Mouse (Mus musculus): ENCODE measurements around the gene Asgr1.
"Not testable (repeated sequence)": the region's sequence is repeated elsewhere in the genome, so short reads cannot be mapped to it uniquely, and the experiment has no call there.

Gene Asgr1

DNA sequence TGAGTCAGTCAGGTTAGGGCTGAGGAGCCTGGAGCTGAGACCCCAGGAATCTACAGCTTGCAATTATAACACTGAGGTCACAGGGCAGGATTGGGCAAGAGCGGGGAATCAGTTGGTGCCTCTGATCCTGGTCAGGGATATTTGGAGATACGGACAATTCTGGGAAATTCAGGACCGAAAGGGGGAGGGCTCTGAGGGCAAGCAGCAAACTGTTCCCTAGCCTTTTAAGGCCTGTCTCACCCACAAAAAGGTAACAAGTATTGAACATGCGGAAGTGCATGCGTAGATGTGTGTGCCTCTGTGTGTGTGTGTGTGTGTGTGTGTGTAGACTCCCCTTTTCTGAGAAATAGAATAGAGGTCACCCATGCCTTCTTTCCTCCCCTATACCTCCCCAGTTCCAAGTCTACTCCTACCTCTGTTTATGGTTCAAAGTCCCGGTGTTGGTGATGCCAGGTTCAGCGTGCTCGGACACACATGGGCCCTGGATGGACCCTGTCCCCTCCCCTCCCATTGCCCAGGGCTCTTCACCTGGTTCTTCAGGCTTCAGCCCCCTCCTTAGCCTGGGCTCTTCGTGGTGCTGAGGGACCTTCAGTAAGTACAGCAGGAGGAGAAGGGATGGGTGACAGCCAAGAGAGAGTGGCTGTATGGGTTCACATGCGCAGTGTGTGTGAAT, at the start of gene Asgr1:
Gene Asgr1 (plus strand): TSS at position 188 of the 673 bp plus-strand sequence.
- peak in 1 of 2 experiments; percentile 31 for DNase-seq

DNA sequence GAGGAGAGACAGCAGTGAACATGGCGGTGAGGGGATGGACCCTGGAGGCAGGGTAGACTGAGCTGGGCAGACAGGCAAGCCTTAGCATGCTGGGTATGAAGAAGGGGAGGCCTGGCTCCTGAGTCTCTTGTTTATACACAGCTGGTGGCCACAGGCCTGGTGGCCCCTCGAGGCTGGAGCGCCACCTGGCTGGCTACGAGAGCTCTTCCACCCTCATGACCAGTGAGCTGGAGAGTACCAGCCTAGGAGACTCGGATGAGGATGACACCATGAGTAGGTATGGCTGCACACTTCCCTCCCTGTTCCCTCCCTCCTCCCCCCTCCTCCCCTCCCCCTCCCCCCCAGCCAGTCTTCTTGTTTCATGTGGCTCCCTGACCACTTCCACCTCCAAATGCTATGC, 48.4 kb upstream of the Asgr1 start:
- peak in 1 of 2 experiments; percentile 63 for DNase-seq

DNA sequence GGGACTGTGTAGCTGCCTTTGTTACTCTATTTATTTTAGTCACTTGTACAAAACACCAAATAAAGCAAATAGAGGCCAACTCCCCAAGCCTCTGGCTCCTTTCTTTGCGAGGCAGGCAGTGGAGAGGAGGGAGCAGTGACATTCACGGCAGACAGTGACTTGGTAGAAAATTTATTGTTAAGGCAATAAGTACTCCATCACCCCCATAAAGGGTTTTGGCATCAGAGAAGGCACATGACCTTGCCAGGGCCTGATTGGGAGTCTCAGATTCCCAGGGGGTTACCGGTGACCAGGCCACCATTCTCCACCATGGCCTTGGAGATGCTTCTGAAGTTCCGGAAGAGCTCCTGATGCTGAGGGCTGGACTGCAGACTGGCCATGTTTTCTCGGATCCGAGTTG, 43.9 kb upstream of the Asgr1 start:
- no peak for DNase-seq

DNA sequence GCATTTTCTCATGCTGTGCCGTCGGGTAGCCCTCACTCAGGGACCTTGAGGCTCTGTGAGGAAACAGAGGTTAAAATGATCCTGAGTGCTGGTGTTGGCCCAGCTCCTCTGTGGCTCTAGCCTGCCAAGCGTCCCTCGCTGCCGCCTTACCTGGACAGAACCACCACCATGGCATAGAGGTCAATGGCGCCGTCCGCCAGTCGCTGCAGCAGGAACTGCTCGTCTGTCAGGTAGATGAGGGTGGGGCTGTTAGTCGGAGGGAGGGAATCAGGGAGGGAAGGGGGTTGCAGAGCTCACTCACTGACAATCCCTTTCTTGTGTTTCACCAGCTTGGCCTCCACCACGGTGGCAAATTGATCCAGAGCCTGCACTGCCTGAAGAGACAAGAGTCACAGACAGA, 43.3 kb upstream of the Asgr1 start:
- no peak for DNase-seq

DNA sequence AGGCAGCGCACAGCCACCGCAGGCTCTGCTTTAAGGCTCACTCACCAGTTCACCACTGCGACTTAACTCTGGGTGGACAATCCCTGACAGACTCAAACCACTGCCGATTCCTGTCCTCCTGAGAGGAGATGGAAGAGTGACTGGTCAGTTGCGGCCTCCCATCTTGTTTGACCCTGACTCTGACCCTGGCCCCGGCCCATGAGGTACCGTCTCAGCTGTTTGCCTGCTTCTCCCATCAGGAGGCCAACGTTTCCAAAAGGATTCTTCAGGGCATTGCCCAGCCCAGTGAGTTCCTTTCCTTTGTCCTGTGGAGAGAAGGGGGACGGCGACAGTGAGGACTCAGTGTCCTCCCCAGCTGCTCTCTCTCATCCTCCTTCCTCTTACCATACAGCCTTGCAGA, 42.9 kb upstream of the Asgr1 start:
- no peak for DNase-seq

DNA sequence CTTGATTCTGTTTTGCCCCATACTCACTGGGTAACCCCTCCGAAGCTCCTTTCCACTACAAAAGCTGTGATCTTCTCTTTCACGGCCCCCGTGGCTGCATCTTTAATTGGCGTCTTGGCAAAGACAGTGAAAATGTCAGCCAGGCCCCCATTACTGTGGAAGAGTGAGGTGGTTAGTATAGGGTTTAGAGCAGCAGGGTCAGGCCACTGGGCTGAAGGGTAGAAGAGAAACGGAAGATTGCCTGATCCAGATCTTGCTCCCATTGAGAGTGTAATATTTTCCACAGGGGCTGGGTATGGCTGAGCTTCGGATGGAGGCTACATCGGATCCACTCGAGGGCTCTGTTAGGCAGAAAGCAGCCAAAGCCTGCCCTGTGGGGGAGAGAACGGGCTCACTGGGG, 41.0 kb upstream of the Asgr1 start:
- no peak for DNase-seq

DNA sequence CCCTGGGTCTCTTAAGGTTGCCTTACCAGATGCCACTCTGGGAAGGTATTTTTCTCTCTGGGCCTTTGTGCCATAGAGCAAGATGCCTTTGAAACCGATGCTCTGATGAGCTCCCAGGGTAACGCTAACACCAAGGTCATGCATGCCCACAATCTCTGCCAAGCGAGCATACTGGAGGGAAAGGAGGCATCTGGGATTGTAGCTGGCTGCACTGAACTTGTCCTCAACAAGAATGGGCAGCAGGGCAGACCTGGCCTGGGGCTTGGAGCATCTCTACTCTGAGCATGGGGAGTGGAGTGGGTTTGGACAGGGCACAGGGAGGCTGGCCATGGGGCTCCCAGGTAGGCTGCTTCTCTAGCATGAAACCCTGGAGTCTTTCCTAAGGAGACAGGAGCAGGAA, 40.5 kb upstream of the Asgr1 start:
- no peak for DNase-seq

DNA sequence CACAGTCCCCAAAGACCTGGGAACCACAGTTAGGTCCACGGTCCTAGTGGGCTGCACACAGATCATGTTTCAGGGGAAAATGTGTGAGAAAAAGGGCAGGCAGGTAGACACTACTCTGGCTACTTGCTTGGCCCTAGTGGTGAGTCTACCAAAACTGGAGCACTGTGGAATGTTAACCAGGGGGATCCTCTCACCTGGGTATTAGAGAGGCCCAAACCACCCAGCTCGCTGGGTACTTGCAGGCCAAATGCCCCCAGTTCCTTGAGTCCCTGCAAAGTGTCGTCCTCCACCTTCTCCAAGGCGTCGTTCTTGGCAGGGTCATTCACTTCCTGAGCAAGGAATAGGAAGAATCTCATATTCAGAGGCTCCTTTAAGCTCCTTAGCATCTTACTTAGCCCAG, 39.8 kb upstream of the Asgr1 start:
- DNase-seq: no peak

DNA sequence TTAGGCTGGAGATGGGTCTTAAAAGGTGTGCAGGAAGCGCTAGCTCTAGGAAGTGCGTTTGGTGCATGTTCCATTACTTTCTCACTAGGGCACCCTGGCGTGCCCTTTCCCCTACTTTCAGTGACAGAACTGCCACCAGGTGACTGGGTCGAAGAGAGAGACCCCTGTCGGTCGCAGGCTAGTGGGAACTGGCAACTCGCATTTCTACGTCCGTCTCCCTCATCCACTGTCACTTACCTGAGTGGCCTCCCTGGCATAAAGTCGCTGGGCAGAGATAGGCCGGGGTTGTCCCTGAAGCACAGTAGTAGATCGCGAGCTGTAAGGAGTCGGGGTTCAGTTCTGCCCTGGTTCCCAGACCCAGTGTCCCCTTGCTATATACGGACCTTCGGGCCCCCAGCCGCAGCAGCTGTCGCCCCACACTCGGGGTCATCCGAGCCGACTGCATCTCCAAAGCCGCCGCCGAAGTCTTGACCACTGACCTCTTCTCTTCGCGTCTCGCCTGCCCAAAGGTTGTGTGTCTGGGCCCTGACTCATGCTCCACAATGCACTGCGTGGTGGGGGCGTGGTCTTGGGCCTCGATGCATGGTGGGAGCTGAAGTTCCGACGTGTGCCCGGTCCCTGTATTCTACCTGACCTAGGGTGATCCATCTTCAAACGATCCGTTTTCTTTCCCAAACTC, 38.9 kb upstream of the Asgr1 start, which contains the start of gene Acadvl:
Gene Acadvl (minus strand): TSS at position 532 of the 679 bp plus-strand sequence.
- DNase-seq: peak; percentile 90 to 94

DNA sequence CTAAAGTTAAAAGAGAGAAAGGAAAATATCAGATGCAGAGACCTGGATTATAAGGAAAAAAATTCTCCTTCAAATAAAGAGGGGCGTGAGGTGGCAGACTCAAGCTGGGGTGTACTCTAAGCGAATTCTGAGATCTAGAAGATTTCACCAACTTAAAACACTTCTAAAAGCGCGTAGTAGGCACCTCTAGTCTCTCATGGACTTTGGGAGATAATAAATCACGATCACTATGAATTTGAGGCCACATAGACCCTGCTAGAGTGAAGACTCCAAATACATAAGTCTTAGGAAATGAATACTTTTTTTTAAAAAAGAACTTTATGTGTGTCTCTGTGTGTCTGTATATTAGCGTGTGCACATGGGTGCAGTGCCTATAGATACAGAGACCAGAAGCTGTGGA, 38.2 kb upstream of the Asgr1 start:
- DNase-seq: no peak

DNA sequence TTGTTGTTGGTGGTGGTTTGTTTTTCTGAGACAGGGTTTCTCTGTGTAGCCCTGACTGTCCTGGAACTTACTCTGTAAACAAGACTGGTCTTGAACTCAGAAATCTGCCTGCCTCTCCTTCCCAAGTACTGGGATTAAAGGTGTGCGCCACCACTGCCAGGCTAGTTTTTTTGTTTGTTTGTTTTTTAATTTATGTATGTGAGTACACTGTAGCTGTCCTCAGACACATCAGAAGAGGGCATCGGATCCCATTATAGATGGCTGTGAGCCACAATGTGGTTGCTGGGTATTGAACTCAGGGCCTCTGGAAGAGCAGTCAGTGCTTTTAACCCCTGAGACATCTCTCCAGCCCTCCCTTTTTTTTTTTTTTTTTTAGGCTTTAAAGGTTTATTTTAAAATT, 37.7 kb upstream of the Asgr1 start:
- DNase-seq: not testable (repeated sequence)

DNA sequence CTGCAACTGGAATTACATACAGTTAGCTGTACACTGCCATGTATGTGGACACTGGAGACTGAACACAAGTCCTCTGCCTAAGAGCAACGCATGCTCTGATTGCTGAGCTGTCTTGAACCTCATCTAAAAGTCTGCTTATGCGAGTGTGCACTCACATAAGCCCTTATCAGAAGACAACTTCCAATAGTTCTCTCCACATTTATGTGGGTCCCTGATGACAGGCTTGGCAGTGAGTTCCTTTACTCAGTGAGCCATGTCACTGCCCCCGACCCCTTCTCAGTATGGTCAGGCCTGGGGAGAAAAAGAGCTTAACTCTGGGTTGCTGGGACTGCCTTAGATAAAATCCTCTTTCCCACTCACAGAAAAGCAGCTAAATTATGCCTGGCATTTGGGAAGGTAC, 37.2 kb upstream of the Asgr1 start, which contains the start of gene Dlg4:
Gene Dlg4 (plus strand): TSS at position 274 of the 400 bp plus-strand sequence.
- DNase-seq: no peak

DNA sequence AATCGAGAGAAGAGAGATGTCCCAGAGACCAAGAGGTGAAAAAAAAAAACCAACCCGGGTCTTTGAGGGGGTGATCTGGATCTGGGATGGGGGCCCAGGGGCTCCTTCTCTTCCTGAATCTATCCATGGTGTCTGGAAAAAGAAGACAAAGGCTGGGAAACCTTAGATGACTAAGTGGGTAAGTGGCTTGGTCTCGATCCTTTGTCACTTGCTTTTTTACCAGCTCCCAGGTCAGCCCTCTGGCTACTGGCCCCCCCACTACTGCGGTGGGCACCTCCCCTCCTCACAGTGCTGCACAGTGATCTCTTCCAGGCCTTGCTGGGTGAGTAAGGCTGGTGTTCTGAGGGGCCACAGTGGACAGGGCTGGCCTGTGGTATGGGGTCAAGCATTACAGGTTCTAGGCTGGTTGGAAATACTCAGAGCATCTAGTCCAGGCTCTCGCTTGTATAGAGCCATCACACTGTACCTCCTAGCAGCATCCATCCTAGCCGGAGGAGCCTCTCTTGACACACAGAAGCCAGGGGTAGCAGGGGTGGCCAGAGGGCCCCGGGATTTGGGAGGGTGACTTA, 36.6 kb upstream of the Asgr1 start:
- no peak for DNase-seq

DNA sequence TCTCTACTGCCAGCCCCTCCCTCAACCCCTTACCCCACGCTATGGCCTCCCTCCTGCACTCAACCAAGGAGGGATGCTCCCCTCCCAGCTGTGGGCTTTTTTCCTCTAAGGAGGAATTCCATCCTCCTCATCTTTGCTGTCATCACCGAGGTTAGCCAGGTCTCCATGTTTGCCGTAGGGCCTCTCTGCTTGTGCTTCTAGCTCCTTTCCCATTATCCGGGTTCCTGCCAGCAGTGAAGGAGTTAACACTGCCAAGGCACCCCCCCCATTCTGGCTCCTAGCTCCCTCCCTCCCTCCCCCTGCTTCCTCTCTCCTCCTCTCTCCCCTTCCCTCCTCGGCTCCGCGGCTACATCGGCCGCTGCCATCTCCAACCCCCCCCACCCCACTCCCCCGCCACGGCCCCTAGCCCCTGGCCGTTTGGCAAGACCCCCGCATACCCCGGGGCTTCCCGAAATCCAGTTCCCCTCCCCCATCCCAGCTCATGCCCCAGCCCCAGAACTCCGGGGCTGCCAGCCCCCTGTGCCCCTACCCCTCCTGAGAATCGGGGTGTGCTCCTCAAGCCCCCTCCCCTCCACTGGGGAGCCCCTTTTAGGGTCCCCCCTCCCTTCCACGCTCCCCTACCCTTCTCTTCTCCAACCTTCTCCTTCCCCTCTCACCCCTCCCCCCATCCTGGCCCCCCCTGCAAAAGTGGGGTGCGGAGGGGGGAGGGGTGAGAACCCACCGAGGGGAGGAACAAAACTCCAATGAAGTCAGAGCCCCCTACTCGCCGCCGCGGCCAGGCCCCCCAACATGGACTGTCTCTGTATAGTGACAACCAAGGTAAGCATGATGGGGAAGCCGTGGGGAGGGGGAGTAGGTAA, 35.5 kb upstream of the Asgr1 start:
- peak; percentile 78 to 85 for DNase-seq

DNA sequence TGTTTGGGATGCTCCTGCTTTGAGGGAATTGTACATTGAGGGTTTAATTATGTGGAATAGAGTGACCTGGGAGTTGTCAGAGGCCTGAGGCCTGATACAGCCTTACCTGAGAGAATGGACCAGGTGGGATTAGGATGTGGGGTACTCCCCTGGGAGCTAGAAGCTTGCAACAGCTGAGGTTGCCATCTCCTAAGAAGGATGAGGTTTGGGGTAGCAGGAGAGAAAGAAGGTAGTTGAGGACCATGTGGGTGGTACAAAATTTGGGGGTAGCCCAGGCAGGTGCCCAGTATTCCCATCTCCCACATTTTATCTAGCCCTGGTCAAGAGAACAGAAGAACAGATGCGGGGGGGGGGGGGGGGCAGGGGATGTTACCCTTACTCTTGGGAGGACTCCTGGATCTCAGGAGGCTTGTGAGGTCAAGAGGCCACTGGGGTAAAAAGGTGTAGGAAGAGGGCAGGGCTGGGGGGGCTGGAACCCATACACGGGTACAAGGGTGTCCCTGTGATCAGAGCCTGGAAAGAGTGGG, 34.3 kb upstream of the Asgr1 start:
- DNase-seq: no peak

DNA sequence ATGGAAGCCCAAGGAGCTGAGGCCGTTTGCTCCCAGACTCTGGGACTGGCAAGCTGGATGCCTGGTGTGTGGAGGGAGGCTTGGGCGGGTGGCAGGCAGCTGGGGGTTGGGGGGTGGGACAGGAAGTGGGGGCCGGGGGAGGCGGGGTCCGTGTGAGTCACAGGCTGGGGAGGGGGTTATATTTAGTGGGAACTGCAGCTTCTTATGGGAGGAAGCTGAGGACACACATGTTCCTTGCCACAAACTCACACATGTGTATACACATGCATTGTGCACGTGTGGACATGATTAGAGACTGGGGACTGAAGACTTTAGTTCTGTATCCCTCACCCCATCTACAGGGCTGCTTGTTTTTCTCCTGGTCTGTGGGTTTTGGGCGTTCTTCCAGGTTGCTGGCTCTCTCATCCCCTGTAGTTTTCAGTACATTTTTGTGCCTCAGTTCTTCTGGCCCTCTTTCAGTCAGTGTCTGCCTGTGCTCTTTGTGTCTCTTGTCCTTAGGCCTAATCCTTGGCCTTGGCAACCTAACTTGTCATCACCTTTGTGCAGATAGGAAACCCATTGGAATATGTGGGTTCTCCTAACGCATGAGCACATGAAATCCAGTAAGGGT, 33.8 kb upstream of the Asgr1 start:
- DNase-seq: no peak

DNA sequence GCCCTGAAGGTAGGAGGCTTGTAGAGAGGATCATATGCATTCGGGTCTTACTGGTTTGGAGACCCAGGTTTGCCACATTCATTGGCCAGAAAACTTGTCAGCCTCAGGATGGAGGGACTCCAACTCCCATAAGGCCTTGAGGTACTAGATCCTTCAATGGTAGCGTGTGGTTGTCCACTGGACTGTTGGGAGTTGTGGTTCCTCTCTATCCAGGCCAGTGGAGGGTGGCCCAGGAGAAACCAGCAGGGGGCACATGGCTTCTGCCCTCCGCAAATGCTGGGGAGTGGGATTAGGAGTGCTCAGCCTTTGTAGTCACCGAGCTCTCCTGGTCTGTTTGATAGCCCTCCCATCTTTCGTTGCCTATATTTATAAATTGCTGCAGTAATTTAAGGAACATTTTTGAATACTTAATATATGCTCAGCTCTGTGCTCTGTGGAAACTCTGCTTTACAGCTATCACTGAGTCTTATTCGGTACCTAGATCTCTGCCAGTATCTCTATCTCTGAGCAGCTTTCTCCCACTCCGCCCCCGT, 33.1 kb upstream of the Asgr1 start:
- DNase-seq: peak; percentile 77 to 86

DNA sequence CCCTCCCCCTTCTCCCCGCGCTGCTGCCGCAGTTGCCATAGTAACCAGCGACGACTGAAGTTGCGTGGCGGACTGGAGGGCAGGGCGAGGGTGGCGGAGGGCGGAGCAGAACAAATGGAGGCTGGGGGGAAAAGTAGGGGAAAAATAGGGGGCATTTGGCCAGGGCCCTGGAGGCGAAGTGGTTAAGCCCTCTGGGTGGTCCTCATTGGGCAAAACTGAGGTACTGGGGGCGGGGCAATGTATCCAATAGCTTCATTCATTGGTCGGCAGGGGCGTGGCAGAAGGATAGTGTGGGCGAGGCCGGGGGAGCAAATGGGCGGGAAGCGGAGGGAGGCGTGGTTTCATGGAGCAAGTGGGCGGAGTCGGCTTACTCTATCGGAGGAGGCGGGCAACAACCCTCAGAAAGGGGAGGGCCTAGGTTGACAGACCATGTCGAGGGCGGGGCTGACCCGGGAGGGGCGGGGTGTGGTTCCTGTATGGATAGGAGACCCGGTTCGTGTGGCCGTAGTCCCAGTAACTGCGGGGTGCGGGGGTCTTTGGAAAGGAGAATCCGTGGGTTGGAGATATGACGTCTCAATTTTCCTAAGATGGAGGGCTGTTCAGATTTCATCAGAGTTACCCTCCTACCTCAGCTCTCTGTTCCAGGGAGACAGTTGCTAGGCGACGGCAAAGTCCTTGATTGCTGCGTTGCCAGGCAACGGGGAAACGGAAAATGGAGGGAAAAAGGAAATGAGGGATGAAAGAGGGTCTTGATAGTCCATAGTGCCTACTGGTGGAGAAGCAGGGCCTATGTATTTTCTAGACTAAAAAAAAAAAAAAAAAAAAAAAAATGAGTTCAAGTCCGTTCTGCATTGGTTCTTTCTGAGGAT, 32.4 kb upstream of the Asgr1 start:
- peak; percentile 99 for DNase-seq

DNA sequence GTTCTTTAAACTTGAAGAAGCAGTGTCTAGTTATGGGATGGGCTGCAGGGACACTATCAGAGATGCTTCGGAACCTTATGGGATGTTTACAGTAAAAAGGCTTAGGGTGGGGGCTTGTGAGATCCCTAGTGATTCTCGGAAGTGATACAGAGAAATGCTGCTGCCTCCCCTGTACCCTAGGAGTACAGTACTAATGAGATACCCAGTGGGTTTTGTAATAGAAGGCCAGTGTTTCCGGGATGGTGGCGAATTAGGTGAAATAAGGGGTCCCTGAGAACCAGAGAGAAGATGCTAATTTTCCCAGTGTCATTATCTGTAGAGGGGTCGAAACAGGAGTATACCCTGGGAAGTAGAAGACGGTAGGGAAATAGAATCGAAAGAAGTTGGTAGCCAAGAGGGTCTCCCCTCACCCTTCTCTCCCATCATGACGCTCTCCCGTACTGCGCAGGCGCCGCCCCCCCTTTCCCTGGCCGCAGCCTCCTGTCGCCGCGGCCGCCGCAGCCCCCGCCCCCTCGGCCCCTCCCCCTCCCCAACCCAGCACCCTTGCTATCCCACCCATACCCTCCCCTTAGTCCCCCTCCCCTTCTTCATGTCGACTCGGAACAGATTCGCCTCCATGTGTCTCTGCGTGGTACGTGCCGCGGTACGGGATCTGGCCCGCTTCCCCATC, 30.3 kb upstream of the Asgr1 start:
- peak; percentile 72 for DNase-seq

DNA sequence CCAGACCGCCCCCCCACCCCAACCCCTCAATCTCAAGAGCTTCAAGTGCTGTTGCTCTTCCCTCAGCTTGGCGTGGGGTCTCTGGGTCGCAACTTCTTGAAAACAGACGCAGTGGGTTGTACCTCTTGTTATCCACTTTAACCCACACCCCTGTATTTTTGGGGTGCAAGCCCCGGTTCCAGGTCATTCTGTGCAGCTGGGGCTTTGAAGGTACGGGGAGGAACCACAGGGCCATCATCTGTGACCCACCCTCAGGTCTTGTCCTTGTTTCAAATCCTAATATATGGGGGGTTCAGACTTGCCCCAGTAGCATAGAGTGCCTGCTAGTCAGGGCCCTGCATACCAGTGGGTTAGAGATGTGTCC, 29.8 kb upstream of the Asgr1 start:
- no peak for DNase-seq

DNA sequence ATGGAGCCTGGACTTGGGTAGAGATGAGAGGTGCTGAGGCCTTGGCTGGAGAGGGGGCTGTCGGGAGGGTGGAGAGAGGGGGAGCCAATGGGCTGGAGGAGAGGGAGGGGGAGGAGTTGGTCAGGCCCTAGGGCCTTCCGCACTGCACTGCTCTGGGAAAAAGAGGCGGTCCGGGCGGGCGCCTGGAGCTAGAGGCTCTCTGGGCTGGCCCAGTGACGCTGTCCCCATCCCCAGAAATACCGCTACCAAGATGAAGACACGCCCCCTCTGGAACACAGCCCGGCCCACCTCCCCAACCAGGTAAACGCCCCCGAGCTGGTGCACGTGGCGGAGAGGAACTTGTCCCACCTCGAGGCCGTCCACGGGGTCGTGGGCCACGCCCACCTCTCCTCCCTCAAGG, 27.2 kb upstream of the Asgr1 start:
- peak; percentile 76 to 81 for DNase-seq
